Mouse (Mus musculus) embryonic facial prominence, embryonic 13.5 days (tissue): Measurements from ENCODE around the gene Ager. TPM values are rescaled to one million over a fixed set of nuclear protein-coding genes. Genes with fewer than 3 reads are reported as not detected.

Source experiments
- ATAC-seq: fragments of 200-750 bp; cut with Nextera tagmentation; 2 replicates; pipeline ENCODE4 v1.8.0; 2017; ENCODE audit warnings: low read depth; ENCODE audit not compliant: insufficient number of reproducible peaks, insufficient read depth, low FRiP score, low TSS enrichment
- H3K27ac ChIP-seq: fragments of 300-500 bp; sonication (generic); 2 replicates; pipeline ENCODE4 v1.5.1; 2015; ENCODE audit warnings: moderate library complexity, mild to moderate bottlenecking, inconsistent platforms
- H3K27me3 ChIP-seq: fragments of 300-500 bp; sonication (generic); 2 replicates; pipeline ENCODE4 v1.6.1; 2015; ENCODE audit warnings: mild to moderate bottlenecking, inconsistent platforms
- H3K36me3 ChIP-seq: fragments of 300-500 bp; sonication (generic); 2 replicates; pipeline ENCODE4 v1.6.1; 2015; ENCODE audit warnings: mild to moderate bottlenecking, inconsistent platforms
- H3K4me1 ChIP-seq: fragments of 300-500 bp; sonication (generic); 2 replicates; pipeline ENCODE4 v1.6.1; 2015; ENCODE audit warnings: inconsistent platforms
- H3K4me2 ChIP-seq: fragments of 300-500 bp; sonication (generic); 2 replicates; pipeline ENCODE4 v1.6.1; 2015; ENCODE audit warnings: moderate library complexity, mild to moderate bottlenecking, inconsistent platforms
- H3K4me3 ChIP-seq: fragments of 300-500 bp; sonication (generic); 2 replicates; pipeline ENCODE4 v1.5.1; 2015; ENCODE audit warnings: mild to moderate bottlenecking, inconsistent platforms
- H3K9ac ChIP-seq: fragments of 300-500 bp; sonication (generic); 2 replicates; pipeline ENCODE4 v1.6.1; 2015; ENCODE audit warnings: mild to moderate bottlenecking, inconsistent platforms
- H3K9me3 ChIP-seq: fragments of 300-500 bp; sonication (generic); 2 replicates; pipeline ENCODE4 v1.6.1; 2016; ENCODE audit warnings: inconsistent platforms
- WGBS: fragments of 180-500 bp; shearing (Covaris S2); methylation state at CpG from one replicate; pipeline ENCODE4 v1.1.7; 2015; ENCODE audit warnings: mixed read lengths; 5-methylcytosine and 5-hydroxymethylcytosine counted together
- polyA plus RNA-seq: library from polyadenylated mRNA; unstranded; fragments of >200 nt; fragmentation: Nextera tagmentation; extraction: Ambion mirVana; gene quantifications from 2 replicates; pipeline ENCODE4 v1.2.1, GENCODE M21; 2015

The Ager gene
- polyA plus RNA-seq, 1 experiment from 2014 or later: 3.6 TPM

- H3K27ac ChIP-seq: peak within 1 kb of the TSS; percentile 48; the same call in 1 of the 2 replicates
- H3K4me2 ChIP-seq: peak within 1 kb of the TSS; percentile 12; the same call in 1 of the 2 replicates
Measured at GRCm38 (mm10) chr17:34564003-34564421, 33.6 kb upstream of the Ager start, which contains the start of gene Notch4. Gene Notch4, plus strand, starts transcription at chr17:34564268.

GRCm38 (mm10) chr17:34564796-34565195 lies 32.9 kb upstream of the Ager start:
- peak overlapping the region; percentile 48; the same call in 1 of the 2 replicates for H3K27ac ChIP-seq
- no peak overlapping the region for H3K9ac ChIP-seq
- H3K9me3 ChIP-seq: no peaks in the 10 kb centered on the region
- H3K4me3 ChIP-seq: no peak overlapping the region
- 38% methylated on average over 3 of the region's 3 CpGs for WGBS
- no peak for ATAC-seq
- peak overlapping the region; percentile 12; the same call in 1 of the 2 replicates for H3K4me2 ChIP-seq
- no peaks in the 10 kb centered on the region for H3K36me3 ChIP-seq
- peaks cover 14% of the 10 kb centered on the region; the same call in 1 of the 2 replicates for H3K27me3 ChIP-seq
- H3K4me1 ChIP-seq: peaks cover 7% of the 10 kb centered on the region; the same call in 1 of the 2 replicates

More at GRCm38 (mm10) chr17:34564003-34564421, 33.6 kb upstream of the Ager start, which contains the start of gene Notch4:
- peaks cover 7% of the 10 kb centered on the region; the same call in 1 of the 2 replicates for H3K4me1 ChIP-seq
- H3K27me3 ChIP-seq: peaks cover 14% of the 10 kb centered on the region; the same call in 1 of the 2 replicates
- H3K9ac ChIP-seq: 0 out of 2 replicates have a peak within 1 kb of the TSS, but pooled peaks have one; percentile 40
- WGBS: 5% methylated on average over 6 of the region's 6 CpGs
- H3K36me3 ChIP-seq: no peaks in the 10 kb centered on the region
- H3K9me3 ChIP-seq: no peaks in the 10 kb centered on the region
- ATAC-seq: no peak
- no peak within 1 kb of the TSS for H3K4me3 ChIP-seq

- Histone ChIP-seq H3K36me3 (no peaks in the 10 kb centered on the region), H3K9ac (no peak overlapping the region), H3K4me2 (no peak overlapping the region), H3K4me1 (peaks cover 7% of the 10 kb centered on the region; the same call in 1 of the 2 replicates), H3K27ac (no peak overlapping the region), H3K9me3 (no peaks in the 10 kb centered on the region), H3K27me3 (peaks cover 14% of the 10 kb centered on the region; the same call in 1 of the 2 replicates), H3K4me3 (no peak overlapping the region)
- no peak for ATAC-seq
- WGBS: 61% methylated on average over 9 of the region's 9 CpGs
Measured at GRCm38 (mm10) chr17:34567311-34567710, 30.4 kb upstream of the Ager start.

GRCm38 (mm10) chr17:34568421-34568820 lies 29.2 kb upstream of the Ager start:
- Histone ChIP-seq H3K36me3 (no peaks in the 10 kb centered on the region), H3K4me3 (no peak overlapping the region), H3K9me3 (no peaks in the 10 kb centered on the region), H3K9ac (no peak overlapping the region), H3K4me1 (peaks cover 7% of the 10 kb centered on the region; the same call in 1 of the 2 replicates), H3K27ac (no peak overlapping the region), H3K27me3 (peaks cover 14% of the 10 kb centered on the region; the same call in 1 of the 2 replicates), H3K4me2 (no peak overlapping the region)
- 82% methylated on average over 13 of the region's 13 CpGs for WGBS
- ATAC-seq: no peak

- Histone ChIP-seq H3K27ac (no peak overlapping the region), H3K9me3 (no peaks in the 10 kb centered on the region), H3K9ac (no peak overlapping the region), H3K36me3 (no peaks in the 10 kb centered on the region), H3K4me2 (no peak overlapping the region), H3K4me1 (no peaks in the 10 kb centered on the region), H3K27me3 (peaks cover 18% of the 10 kb centered on the region; the same call in 1 of the 2 replicates), H3K4me3 (no peak overlapping the region)
- no peak for ATAC-seq
- 70% methylated on average over 4 of the region's 4 CpGs for WGBS
Measured at GRCm38 (mm10) chr17:34569919-34570318, 27.7 kb upstream of the Ager start.

GRCm38 (mm10) chr17:34571875-34572274 lies 25.8 kb upstream of the Ager start:
- H3K4me1 ChIP-seq: no peaks in the 10 kb centered on the region
- H3K9ac ChIP-seq: no peak overlapping the region
- no peaks in the 10 kb centered on the region for H3K36me3 ChIP-seq
- no peak overlapping the region for H3K4me2 ChIP-seq
- 14% methylated on average over 5 of the region's 5 CpGs for WGBS
- H3K27me3 ChIP-seq: peaks cover 17% of the 10 kb centered on the region; the same call in 1 of the 2 replicates
- H3K27ac ChIP-seq: no peak overlapping the region
- no peak overlapping the region for H3K4me3 ChIP-seq
- no peak for ATAC-seq
- H3K9me3 ChIP-seq: no peaks in the 10 kb centered on the region

- no peak for ATAC-seq
- no peak overlapping the region for H3K4me3 ChIP-seq
Measured at GRCm38 (mm10) chr17:34572361-34572760, 25.3 kb upstream of the Ager start.

GRCm38 (mm10) chr17:34576577-34576976 lies 21.1 kb upstream of the Ager start:
- no peak overlapping the region for H3K9ac ChIP-seq
- no peak overlapping the region for H3K4me2 ChIP-seq
- WGBS: 62% methylated on average over 5 of the region's 5 CpGs
- peaks cover 4% of the 10 kb centered on the region; the same call in 1 of the 2 replicates for H3K27me3 ChIP-seq
- no peak overlapping the region for H3K27ac ChIP-seq
- no peak for ATAC-seq
- no peaks in the 10 kb centered on the region for H3K9me3 ChIP-seq
- no peaks in the 10 kb centered on the region for H3K36me3 ChIP-seq
- no peak overlapping the region for H3K4me3 ChIP-seq
- no peaks in the 10 kb centered on the region for H3K4me1 ChIP-seq

More at GRCm38 (mm10) chr17:34572361-34572760, 25.3 kb upstream of the Ager start:
- Histone ChIP-seq H3K27me3 (peaks cover 12% of the 10 kb centered on the region; the same call in 1 of the 2 replicates), H3K9ac (no peak overlapping the region), H3K9me3 (no peaks in the 10 kb centered on the region), H3K27ac (no peak overlapping the region), H3K4me2 (no peak overlapping the region), H3K36me3 (no peaks in the 10 kb centered on the region), H3K4me1 (no peaks in the 10 kb centered on the region)
- WGBS: 11% methylated on average over 15 of the region's 15 CpGs

- no peaks in the 10 kb centered on the region for H3K9me3 ChIP-seq
- H3K36me3 ChIP-seq: no peaks in the 10 kb centered on the region
- no peak overlapping the region for H3K9ac ChIP-seq
- 85% methylated on average over 3 of the region's 3 CpGs for WGBS
- H3K4me1 ChIP-seq: no peaks in the 10 kb centered on the region
- H3K4me2 ChIP-seq: no peak overlapping the region
- ATAC-seq: no peak
- no peak overlapping the region for H3K4me3 ChIP-seq
- H3K27me3 ChIP-seq: peaks cover 4% of the 10 kb centered on the region; the same call in 1 of the 2 replicates
- no peak overlapping the region for H3K27ac ChIP-seq
Measured at GRCm38 (mm10) chr17:34578070-34578469, 19.6 kb upstream of the Ager start.

- no peak overlapping the region for H3K27ac ChIP-seq
- H3K4me2 ChIP-seq: no peak overlapping the region
- H3K4me3 ChIP-seq: no peak overlapping the region
- no peaks in the 10 kb centered on the region for H3K36me3 ChIP-seq
- no peaks in the 10 kb centered on the region for H3K27me3 ChIP-seq
- peaks cover 15% of the 10 kb centered on the region for H3K4me1 ChIP-seq
- H3K9ac ChIP-seq: no peak overlapping the region
- no peaks in the 10 kb centered on the region for H3K9me3 ChIP-seq
- no peak for ATAC-seq
- 86% methylated on average over 12 of the region's 12 CpGs for WGBS
Measured at GRCm38 (mm10) chr17:34582528-34582927, 15.1 kb upstream of the Ager start.

- ATAC-seq: no peak
- H3K36me3 ChIP-seq: no peaks in the 10 kb centered on the region
- no peaks in the 10 kb centered on the region for H3K9me3 ChIP-seq
- no peak overlapping the region for H3K9ac ChIP-seq
- H3K4me2 ChIP-seq: no peak overlapping the region
- no peak overlapping the region for H3K4me3 ChIP-seq
- peaks cover 21% of the 10 kb centered on the region for H3K4me1 ChIP-seq
- 55% methylated on average over 7 of the region's 7 CpGs for WGBS
- no peak overlapping the region for H3K27ac ChIP-seq
- H3K27me3 ChIP-seq: no peaks in the 10 kb centered on the region
Measured at GRCm38 (mm10) chr17:34583397-34583796, 14.3 kb upstream of the Ager start.

- no peak overlapping the region for H3K4me2 ChIP-seq
- H3K36me3 ChIP-seq: no peaks in the 10 kb centered on the region
- H3K27me3 ChIP-seq: no peaks in the 10 kb centered on the region
- WGBS: 81% methylated on average over 8 of the region's 8 CpGs
- H3K4me3 ChIP-seq: no peak overlapping the region
- H3K9ac ChIP-seq: no peak overlapping the region
- H3K27ac ChIP-seq: no peak overlapping the region
- no peak for ATAC-seq
- H3K4me1 ChIP-seq: peaks cover 24% of the 10 kb centered on the region
- no peaks in the 10 kb centered on the region for H3K9me3 ChIP-seq
Measured at GRCm38 (mm10) chr17:34583819-34584218, 13.8 kb upstream of the Ager start.
